Mouse (Mus musculus) forebrain, postnatal 0 days (tissue): ENCODE data around the gene Selenbp2. TPM values are rescaled to one million over a fixed set of nuclear protein-coding genes. Genes with fewer than 3 reads are reported as not detected.
"Not testable (repeated sequence)": the region's sequence is repeated elsewhere in the genome, so short reads cannot be mapped to it uniquely, and the experiment has no call there.

ENCODE experiments used
- ATAC-seq: fragments of 200-750 bp; cut with Nextera tagmentation; 2 replicates; pipeline ENCODE4 v1.8.0; 2017; ENCODE audit warnings: mild to moderate bottlenecking, moderate library complexity
- DNase-seq: peaks from one replicate; pipeline ENCODE4 v3.0.0-alpha.2; 2015
- H3K27ac ChIP-seq: fragments of 300-500 bp; sonication (generic); 2 replicates; pipeline ENCODE4 v1.5.1; 2014; ENCODE audit warnings: low read depth, mild to moderate bottlenecking, antibody characterized with exemption, low read length, moderate library complexity, mixed read lengths
- H3K27me3 ChIP-seq: fragments of 300-500 bp; sonication (generic); 2 replicates; pipeline ENCODE4 v1.6.1; 2014; ENCODE audit warnings: mild to moderate bottlenecking, low read length, mixed read lengths; ENCODE audit not compliant: insufficient read depth
- H3K36me3 ChIP-seq: fragments of 300-500 bp; sonication (generic); 2 replicates; pipeline ENCODE4 v1.6.1; 2014; ENCODE audit warnings: mild to moderate bottlenecking, moderate library complexity; ENCODE audit not compliant: insufficient read depth
- H3K4me1 ChIP-seq: fragments of 300-500 bp; sonication (generic); 2 replicates; pipeline ENCODE4 v1.6.1; 2014; ENCODE audit warnings: antibody characterized with exemption; ENCODE audit not compliant: insufficient read depth
- H3K4me2 ChIP-seq: fragments of 300-500 bp; sonication (generic); 2 replicates; pipeline ENCODE4 v1.6.1; 2014; ENCODE audit warnings: low read depth, mild to moderate bottlenecking, moderate library complexity
- H3K4me3 ChIP-seq: fragments of 300-500 bp; sonication (generic); 2 replicates; pipeline ENCODE4 v1.5.1; 2014; ENCODE audit warnings: low read depth, low read length, mixed read lengths
- H3K9ac ChIP-seq: fragments of 300-500 bp; sonication (generic); 2 replicates; pipeline ENCODE4 v1.6.1; 2014; ENCODE audit warnings: mild to moderate bottlenecking
- H3K9me3 ChIP-seq: fragments of 300-500 bp; sonication (generic); 2 replicates; pipeline ENCODE4 v1.6.1; 2016; ENCODE audit warnings: low read length
- CTCF ChIP-seq: sonication (generic); IDR thresholded peaks from 2 replicates; pipeline ENCODE4 v1.5.1; 2016; ENCODE audit warnings: antibody characterized with exemption, control low read depth, low read depth
- WGBS: fragments of 180-500 bp; shearing (Covaris S2); extraction: QIAGEN DNeasy Blood & Tissue Kit; methylation state at CpG from one replicate; pipeline ENCODE4 v1.1.7; 2014; 5-methylcytosine and 5-hydroxymethylcytosine counted together
- polyA plus RNA-seq: library from polyadenylated mRNA; unstranded; fragments of >200 nt; fragmentation: Nextera tagmentation; extraction: Ambion mirVana; gene quantifications from 2 replicates; pipeline ENCODE4 v1.2.1, GENCODE M21; 2015
- total RNA-seq: library from RNA; depleted of rRNA; stranded (reverse); fragments of >200 nt; gene quantifications from 2 replicates; pipeline ENCODE4 v1.2.3, GENCODE M21; 2014

Gene Selenbp2
- total and polyA plus RNA-seq, 2 experiments from 2014 or later: 0.52 to 1.2 TPM

DNA sequence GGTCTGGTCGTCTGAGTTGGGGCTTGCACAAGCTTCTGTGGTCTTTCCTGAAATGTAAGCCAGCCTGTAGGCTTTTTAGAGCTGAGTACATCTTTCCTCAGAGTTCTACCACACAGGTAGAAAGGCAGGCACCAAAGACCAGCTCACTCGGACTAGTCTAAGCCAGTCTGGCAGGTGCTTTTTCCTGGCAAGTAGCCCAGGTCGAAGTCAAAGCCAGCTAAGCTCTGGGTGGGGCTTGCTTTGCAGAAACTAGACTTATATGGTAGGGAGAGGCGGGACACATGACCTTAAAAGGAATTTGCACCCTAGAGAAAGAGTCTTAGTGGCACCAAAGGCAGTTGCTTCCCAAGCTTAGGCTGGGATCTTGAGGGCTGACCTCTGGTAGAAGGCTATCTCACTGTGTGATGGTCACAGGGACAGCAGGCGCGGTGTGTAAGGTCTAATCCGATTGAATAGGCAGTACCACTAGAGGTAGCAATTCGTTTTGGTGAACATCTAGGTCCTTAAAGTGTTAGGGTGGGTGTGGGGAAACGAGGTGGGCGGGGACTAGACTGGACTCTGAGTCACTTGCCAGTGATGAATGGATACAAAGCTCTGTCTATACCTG is 34.1 kb upstream of the Selenbp2 start:
- H3K4me1 ChIP-seq: not testable (repeated sequence)
- 23% methylated on average over 8 of the region's 10 CpGs for WGBS

DNA sequence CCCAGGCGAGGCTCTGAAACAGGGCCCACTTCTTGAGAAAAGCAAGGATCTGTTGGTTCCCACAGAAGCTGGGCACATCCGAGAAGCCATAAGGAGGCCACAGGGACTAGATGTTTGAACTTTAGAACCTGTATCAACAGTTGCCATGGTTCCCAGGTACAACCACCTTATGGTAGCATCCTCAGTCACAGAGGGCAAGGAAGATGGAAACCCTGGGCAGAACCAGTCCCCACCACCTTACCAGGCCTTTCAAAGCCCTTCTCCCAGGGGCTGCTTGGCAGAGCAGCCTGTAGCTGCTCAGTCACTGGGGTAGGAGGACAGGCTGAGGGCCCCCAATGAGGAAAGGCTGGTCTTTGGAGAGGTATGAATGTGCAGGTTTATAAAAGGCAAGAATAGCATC is 32.5 kb upstream of the Selenbp2 start:
- H3K9me3 ChIP-seq, H3K4me3 ChIP-seq, H3K4me1 ChIP-seq, DNase-seq, H3K36me3 ChIP-seq, ATAC-seq, H3K9ac ChIP-seq, H3K27ac ChIP-seq, H3K4me2 ChIP-seq, H3K27me3 ChIP-seq: not testable (repeated sequence)
- 98% methylated on average over 2 of the region's 2 CpGs for WGBS

More for the DNA sequence above, 34.1 kb upstream of the Selenbp2 start:
- H3K9me3 ChIP-seq, H3K9ac ChIP-seq, H3K27ac ChIP-seq, H3K27me3 ChIP-seq, H3K36me3 ChIP-seq: not testable (repeated sequence)
- peak overlapping the region; percentile 38 for H3K4me2 ChIP-seq
- H3K4me3 ChIP-seq: peak overlapping the region; percentile 18; the same call in 1 of the 2 replicates
- peak; percentile 21; the same call in 1 of the 2 replicates for TF ChIP-seq CTCF
- ATAC-seq (peak; percentile 61), DNase-seq (peak; percentile 7)

DNA sequence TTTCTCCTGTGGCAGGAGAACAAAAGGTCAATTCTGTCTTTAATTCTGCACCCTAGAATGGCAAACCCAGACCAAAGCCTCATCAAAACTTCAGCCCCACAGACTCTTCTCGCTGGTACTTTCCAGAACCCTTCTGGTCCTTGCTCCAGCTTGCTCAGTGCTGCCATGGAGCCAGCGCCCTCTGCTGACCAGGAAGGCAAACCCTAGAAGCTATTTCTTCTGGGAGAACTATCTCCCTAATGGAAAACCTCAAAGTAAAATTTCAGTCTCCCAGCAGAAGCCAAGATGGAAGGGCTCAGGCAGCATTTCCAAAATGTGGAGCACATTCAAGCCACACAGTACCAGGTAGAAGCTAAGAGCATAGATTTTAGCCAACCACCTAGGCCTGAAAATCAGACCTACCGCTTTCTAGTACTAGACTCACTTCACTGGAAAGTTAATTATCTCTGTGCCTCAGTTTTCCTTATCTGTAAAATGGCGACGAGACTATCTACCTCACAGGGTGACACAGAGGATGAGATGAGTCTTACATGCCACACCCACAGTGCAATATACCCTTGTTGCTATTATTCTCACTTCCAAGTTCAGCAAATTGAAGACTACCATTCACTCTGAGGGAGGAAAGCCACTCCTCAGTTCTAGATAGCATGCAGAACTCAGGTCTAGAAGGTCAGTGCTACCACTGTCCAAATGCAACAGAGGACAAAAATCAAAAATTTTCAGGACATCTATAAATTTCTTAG is 28.1 kb upstream of the Selenbp2 start:
- not testable (repeated sequence) for H3K27ac ChIP-seq, H3K4me3 ChIP-seq, ATAC-seq, H3K4me1 ChIP-seq, DNase-seq, H3K9ac ChIP-seq, H3K27me3 ChIP-seq, H3K4me2 ChIP-seq, H3K36me3 ChIP-seq, H3K9me3 ChIP-seq
- WGBS: 93% methylated on average over 3 of the region's 5 CpGs

DNA sequence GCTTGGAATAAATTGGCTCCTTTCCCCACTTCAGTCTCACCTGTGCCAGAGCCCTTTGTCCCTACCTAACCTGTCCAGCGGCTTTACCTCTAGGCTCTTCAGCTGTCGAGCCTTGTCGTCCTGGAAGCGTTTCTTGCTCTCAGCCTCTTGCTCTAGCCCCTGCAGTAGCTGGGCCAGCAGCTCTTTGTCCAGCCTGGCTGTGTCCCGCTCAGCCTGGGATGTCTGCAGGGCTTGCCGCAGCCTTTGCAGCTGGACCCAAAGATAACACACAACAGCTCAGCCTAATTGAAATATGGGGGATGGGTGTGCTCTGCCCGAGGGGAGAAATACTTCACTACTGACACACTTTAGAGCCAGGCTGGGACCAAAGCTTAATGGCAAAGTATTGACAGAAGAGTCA is 27.5 kb upstream of the Selenbp2 start:
- not testable (repeated sequence) for ATAC-seq, H3K4me1 ChIP-seq, H3K9ac ChIP-seq, H3K9me3 ChIP-seq, H3K4me3 ChIP-seq, H3K27ac ChIP-seq, H3K27me3 ChIP-seq, H3K4me2 ChIP-seq, DNase-seq, H3K36me3 ChIP-seq
- WGBS: 29% methylated on average over 7 of the region's 7 CpGs

DNA sequence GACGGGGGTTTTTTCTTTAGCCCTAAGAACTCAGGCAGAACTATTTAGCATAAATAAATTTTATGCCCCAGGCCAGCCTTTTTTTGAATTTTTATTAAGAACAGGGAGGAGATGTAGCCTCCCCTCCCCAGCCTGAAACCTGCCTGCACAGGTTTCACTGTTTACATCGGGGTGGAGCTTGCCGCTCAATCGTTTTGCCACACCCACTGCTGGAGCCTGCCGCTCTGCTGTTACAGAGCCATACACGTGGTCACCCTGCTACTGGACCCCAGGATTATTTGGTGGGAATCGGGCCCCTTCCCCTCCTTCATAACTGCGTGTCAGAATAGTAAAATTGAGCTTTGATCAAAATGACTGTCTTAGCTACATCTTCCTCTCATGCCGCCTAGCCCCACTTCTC is 18.3 kb upstream of the Selenbp2 start:
- H3K4me2 ChIP-seq, DNase-seq, ATAC-seq, H3K9ac ChIP-seq, H3K36me3 ChIP-seq, H3K27ac ChIP-seq, H3K4me3 ChIP-seq, H3K27me3 ChIP-seq, H3K9me3 ChIP-seq, H3K4me1 ChIP-seq: not testable (repeated sequence)
- WGBS: 84% methylated on average over 9 of the region's 9 CpGs

DNA sequence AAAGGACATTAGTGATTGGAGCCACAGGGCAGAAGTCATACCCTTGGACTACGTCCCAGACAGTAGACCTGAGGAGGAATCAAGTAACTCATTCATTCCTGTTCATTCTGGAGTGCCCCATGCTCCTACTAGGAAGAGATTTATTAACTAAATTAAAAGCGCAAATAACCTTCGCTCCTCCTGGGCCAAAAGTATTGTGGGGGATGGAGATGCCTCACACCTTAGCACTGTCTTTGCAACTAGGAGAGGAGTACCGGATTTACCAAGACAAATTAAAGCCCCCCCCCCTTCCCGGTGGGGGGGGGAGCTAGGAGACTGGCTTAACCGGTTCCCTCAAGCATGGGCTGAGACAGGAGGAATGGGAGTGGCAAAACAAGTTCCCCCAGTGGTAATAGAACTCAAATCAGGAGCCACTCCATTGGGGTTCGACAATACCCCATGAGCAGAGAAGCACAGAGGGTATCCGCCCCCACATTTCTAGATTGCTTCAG is 14.0 kb upstream of the Selenbp2 start:
- no peak for TF ChIP-seq CTCF
- Histone ChIP-seq H3K9me3 (no peaks in the 10 kb centered on the region), H3K36me3 (no peaks in the 10 kb centered on the region), H3K4me3 (no peak overlapping the region), H3K27ac (no peak overlapping the region), H3K4me2 (no peak overlapping the region), H3K27me3 (no peaks in the 10 kb centered on the region), H3K4me1 (no peaks in the 10 kb centered on the region), H3K9ac (no peak overlapping the region)
- WGBS: 81% methylated on average over 8 of the region's 8 CpGs
- DNase-seq: no peak
- no peak for ATAC-seq

DNA sequence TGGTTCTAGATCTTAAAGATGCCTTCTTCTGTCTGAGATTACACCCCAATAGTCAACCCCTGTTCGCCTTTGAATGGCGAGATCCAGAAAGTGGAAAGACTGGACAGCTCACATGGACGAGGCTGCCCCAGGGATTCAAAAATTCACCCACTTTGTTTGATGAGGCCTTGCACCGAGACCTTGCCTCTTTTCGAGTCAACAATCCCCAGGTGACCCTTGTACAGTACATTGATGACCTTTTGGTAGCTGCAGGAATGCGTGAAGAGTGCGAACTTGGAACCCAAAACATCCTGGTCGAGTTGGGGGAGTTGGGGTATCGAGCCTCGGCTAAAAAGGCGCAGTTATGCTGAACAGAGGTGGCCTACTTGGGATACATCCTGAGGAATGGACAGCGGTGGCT is 13.3 kb upstream of the Selenbp2 start:
- DNase-seq, H3K9me3 ChIP-seq, H3K27me3 ChIP-seq, H3K27ac ChIP-seq, ATAC-seq, H3K4me3 ChIP-seq, H3K36me3 ChIP-seq, H3K4me2 ChIP-seq, H3K9ac ChIP-seq, H3K4me1 ChIP-seq: not testable (repeated sequence)
- 92% methylated on average over 12 of the region's 12 CpGs for WGBS
